Mouse (Mus musculus): ENCODE results near the gene Tfap4.
"Not testable (repeated sequence)": the region's sequence is repeated elsewhere in the genome, so short reads cannot be mapped to it uniquely, and the experiment has no call there.

The Tfap4 gene

DNA sequence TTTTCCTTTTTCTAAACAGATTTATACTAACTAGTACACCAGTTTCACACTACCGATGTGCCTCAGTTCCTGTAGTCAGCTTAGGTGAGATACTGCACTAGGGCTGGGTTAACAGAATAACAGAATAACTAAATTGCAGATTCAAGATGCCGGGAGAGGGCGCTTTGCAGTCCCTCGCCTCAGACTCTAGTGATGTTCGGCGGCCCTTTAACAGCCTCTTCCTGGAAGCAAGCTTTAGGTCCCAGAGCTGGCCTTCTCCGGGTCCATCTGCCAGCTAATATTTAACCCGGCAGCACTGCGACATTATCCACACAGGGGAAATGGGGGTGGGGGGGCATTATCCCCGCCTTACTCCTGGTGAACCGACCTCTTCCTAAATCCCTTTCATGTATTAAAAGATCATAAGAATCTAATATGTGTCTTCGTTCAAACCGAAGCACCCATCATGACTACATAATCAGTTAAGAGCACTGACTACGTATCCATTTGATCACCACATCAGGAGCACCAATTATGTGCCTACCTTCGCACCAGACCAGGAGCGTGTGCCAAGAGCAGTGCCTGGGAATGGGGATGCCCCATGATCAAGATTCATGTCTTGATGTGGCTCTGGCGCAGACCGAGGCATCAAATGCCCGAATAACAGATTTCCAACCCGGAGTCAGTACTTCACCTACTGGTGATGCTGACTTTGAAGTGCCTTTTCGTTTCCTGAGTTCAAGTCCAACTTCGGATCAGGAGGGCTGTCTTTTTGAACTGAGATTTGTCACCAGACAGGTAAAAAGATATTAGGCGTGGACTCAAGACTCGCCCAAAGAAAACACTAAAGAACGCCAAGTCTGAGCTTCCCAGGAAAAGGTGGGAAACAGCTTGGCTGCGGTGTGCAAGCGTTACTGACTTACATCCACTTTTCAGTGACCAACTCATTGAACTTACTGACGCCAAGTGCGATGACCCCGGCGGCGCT, 33.5 kb upstream of the Tfap4 start:
- DNase-seq, result peak; percentile 63 to 75

DNA sequence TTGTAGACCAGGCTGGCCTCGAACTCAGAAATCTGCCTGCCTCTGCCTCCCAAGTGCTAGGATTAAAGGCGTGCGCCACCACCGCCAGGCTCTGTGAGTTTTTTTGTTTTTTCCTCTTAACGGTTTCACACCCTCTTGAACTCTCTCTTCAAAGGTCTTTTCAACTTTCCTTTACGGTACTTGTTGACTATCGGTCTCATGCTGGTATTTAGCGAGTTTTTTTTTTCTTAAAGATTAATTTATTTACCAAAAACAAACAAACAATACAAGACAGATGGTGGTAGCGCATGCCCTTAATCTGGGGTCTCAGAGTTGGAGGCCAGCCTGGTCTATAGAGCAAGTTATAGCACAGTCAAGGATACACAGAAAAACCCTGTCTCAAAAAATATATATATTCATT, 30.6 kb upstream of the Tfap4 start:
- DNase-seq, result no peak

- DNase-seq, result peak; percentile 42 to 57
Observed at GRCm38 (mm10) chr16:4587516-4588210, 28.0 kb upstream of the Tfap4 start.

GRCm38 (mm10) chr16:4586531-4587123, 27.0 kb upstream of the Tfap4 start:
- DNase-seq, result peak; percentile 99 to 100

- no peak for DNase-seq
Observed at GRCm38 (mm10) chr16:4585642-4586530, 26.2 kb upstream of the Tfap4 start.

GRCm38 (mm10) chr16:4584438-4584837, 24.8 kb upstream of the Tfap4 start:
- no peak for DNase-seq

DNA sequence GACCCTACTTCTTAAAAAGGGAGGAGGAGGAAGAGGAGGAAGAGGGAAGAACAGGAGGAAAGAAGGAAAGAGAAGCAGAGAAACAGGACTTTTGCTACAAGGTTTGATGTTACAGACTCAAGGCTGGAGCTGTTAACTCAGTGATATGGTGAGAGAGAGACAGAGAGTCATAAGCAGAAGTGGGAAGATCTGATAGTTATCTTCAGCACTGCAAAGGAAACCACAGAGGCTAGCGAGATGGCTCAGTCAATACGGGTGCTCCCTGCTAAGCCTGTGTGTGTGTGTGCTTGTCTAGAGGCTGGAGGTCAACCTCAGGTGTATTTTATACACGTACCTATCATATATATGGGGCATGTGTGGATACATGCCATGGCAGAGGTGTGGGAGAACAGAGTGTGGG, 24.2 kb upstream of the Tfap4 start:
- DNase-seq, result no peak

- DNase-seq, result not testable (repeated sequence)
Observed at GRCm38 (mm10) chr16:4581179-4581578, 21.5 kb upstream of the Tfap4 start.

DNA sequence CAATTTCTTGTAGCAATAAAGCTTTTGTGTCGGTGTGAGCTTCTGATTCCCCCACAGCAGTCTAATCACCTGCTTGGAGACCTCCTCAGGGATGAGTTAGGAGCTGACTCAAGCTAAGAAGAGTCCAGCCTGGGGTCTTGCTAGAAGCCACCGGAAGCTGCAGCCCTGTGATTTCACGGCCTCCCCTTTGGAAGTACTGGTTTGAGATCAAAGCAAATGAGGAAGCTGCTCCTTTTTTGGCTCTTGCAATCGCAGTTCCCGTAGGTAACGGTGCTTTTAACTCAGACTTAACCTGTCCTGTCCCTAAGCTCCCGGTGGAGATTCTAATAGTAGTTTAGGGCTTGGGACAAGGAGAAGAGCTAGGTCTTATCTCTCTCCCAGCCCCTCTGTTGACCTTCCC, 19.0 kb upstream of the Tfap4 start:
- no peak for DNase-seq

DNA sequence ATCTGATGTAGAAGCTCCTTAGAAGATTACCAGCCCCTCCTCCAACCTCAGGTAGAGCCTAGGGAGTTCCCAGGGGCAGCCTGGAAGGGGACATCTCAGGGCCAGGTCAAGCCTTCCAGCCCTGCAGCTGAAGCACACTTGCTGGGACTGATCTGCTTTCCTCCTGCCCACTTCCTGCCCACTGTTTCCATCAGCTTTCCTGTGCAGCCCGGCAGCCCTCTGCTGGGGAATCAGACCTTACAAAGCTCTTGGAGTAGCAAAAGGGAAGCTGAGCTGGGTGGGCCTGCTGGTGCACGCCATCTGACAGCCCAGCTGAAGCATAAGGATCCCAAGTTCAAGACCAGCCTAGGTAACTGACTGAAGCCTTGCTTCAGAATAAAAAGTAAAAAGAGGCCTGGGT, 17.2 kb upstream of the Tfap4 start:
- no peak for DNase-seq

DNA sequence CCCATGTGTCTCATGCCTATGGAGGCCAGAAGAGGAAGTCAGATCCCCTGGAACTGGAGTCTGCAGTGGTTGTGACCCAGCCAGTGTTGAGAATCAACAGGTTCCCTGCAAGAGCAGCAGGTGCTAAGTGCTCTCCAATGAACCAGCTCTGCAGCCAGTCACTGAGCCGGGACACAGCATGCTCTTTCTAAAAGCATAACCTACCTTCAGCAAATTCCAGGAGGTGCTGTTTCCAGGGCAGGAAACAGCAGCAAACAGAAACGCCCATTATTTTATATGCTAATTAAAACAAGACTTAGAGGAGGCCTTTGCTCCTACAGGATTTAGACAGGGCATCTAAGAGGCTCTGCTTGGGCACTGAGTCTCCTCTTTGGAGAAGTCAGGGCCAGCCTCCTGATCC, 16.4 kb upstream of the Tfap4 start:
- DNase-seq, result no peak

- DNase-seq, result no peak
Observed at GRCm38 (mm10) chr16:4570737-4571136, 11.1 kb upstream of the Tfap4 start.

GRCm38 (mm10) chr16:4567912-4568311, 8.3 kb upstream of the Tfap4 start:
- DNase-seq, result peak; percentile 79 to 89

GRCm38 (mm10) chr16:4560145-4560952, 695 bp upstream of the Tfap4 start:
- peak; percentile 82 to 88 for DNase-seq

DNA sequence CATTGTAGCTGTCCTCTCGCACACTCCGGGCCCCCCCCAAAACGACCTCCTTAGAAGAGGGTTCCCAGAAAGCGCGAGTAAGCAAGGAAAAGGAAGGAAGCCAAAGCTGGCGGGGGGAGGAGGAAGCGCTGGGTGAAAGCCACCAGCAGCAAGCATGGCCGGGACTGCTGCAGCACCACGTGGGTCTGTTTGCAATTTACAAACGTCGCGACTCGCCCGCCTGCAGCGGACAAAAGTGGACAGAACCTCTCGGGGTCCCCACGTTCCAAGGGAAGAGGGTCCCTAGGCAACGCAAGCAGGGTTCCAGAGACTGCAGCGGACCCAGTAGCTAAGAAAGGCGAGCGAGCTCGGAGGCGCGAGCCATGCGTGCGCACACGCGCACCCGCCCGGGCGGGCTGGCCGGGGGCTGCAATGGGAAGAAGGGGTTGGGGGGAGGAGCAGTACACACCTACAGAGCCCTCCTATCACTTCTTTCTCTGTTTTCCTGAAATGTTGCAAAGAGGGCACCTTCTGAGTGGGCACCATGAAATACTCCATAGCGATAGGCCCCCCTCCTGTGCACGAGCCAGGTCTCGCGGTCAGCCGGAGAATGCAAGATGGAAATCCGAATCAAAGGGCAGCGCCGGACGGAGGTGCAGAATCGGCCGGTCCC, 548 bp downstream of the Tfap4 start:
- DNase-seq, result peak; percentile 70 to 80

GRCm38 (mm10) chr16:4558384-4558979, 1.2 kb downstream of the Tfap4 start:
- DNase-seq, result peak; percentile 92 to 93

DNA sequence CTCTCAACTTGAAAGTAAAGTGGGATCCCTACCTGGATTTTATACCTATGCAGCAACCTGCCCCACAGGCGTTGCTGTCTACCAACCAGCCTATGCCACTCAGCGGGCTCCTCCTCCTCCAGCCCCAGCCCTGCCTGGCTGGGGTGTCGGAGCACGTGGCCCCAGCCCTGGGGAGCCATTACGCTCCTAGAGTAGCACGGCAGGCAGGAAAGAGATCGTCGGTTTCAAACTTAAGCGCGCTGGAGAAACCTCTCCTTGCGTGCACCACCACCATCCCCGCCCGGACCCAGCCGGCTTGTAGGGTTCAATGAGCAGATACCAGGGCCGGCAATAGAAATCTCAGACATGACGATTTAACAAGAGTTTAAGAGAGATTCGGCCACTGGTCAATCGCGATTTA, 1.7 kb downstream of the Tfap4 start:
- peak; percentile 73 to 81 for DNase-seq

- DNase-seq, result no peak
Observed at GRCm38 (mm10) chr16:4557085-4557484, 2.6 kb downstream of the Tfap4 start.

DNA sequence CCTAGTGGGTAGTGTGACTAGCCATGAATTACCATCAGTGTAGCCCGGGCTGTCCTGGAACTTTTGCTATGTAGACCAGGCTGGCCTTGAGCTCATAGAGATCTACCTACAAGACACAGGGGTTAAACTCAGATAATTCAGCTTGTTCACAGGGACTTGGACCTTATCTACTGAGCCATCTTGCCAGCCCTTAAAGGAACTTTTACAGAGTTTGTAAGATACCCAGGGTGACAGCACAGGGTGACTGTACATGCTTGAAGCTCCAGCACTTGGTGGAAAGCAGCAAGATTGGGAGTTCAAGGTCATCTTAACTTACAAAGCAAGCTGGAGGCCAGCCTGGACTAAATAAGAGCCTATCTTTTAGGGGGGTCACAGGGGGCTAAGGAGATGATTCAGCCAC, 4.1 kb downstream of the Tfap4 start:
- DNase-seq, result no peak

DNA sequence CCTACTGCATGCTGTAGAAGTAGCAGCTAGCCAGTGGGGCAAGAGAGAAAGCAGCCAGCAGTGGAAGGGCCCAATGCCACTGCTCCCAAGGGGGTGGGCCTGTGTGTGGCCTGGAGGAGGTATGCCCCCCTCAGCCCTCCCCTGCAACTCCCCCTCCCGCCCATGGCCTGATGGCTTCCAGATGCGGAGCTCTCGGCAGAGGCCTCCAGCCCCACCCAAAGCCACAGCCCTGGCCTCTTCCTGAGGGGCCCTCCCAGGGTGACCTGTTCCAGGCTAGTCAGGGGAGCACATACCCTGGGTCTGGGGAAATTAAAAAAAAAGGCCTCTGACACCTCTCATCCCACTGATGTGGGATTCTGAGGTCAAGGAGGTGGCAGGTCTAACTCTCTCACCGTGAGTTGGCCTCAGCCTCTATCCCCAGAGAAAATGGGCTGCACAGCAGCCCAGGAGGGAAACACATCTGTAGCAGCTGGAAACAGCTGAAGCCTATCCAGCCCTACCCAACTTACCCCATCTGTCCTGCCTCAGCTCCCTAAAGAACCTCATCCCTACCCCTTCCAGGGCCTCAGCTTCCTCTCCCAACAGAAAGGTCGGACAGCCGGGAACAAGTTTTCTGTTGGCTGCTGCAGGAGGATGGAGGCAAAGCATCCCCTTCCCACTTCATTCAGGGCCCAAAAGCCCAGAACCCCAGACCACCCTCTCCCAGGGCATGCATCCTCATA, 6.7 kb downstream of the Tfap4 start:
- peak in 1 of 2 experiments; percentile 60 for DNase-seq
